Mouse (Mus musculus) bone marrow macrophage, adult 2 months (primary cell): ENCODE results near the gene Kif24.

Experiments used
- CTCF ChIP-seq: IDR thresholded peaks from 2 replicates; pipeline ENCODE4 v1.5.1; 2012; ENCODE audit warnings: low read depth, mild to moderate bottlenecking, low read length, moderate library complexity
- POLR2A ChIP-seq: IDR thresholded peaks from 2 replicates; pipeline ENCODE4 v1.6.1; 2012; ENCODE audit warnings: mild to moderate bottlenecking, low read depth, low read length, borderline replicate concordance

GRCm38 (mm10) chr4:41480254-41480653, 15.6 kb upstream of the Kif24 start:
- TF ChIP-seq POLR2A (no peak), CTCF (no peak)
